Mouse (Mus musculus) embryonic stem cell, embryonic (primary cell): Measurements from ENCODE around the gene Cpeb1.

Experiments
- CTCF ChIA-PET, 4 experiments: fragments of 300-600 bp in 2 of 4; fragments of 350-600 bp in 2 of 4; sonication (Branson Sonifier 250); formaldehyde crosslinking; loops; one replicate each; lab custom pipeline; 2022; ENCODE audit warnings: inconsistent platforms in 2 of 4; lab: Charles Lee
- POLR2A ChIA-PET, 4 experiments: fragments of 300-600 bp in 2 of 4; fragments of 350-600 bp in 2 of 4; sonication (Branson Sonifier 250); formaldehyde crosslinking; loops; one replicate each; lab custom pipeline; 2022; ENCODE audit warnings: antibody characterized with exemption in 4 of 4, inconsistent platforms in 1 of 4; lab: Charles Lee

Cpeb1 gene

DNA sequence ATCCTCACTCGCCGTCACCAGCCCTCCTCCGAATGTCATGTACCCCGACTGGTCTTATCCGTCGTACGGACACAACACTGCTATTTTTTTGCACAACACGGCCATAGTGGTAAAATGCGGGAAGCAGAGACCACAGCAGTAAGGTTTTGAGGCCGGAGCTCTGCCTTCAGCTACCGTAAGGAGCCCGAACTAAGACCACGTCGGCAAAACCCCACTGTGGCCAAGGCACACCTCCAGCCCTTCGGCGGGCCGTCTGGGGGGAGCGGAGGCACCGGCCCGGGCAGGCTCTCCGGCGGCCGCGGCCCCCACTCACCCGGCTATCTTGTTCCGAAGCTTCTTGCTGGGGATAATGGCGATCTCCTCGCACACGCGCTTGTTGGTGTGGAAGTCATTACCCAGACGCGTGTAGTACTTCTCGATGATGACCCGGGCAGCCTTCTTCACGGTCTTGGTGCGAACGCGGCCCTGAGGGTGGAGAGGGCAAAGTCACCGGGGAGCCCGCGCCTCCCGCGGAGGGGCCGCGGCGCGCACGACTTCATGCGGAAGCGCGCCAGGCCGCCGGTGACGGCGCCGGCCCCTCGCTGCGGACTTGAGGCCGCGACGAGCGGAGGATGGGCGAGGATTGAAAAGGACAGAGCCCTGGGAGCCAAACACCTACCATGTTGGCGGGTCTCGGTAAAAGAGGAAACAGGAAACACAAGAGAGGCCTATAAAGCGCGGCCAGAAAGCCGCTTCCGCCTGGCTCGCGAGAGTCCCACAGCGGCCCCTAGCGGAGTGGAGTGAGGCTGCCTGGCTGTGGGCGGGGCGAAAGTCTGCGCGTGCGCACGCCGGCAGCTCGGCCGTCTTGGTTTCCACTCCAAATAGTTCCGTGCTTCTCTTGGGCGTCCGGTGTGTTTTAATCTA is 110.5 kb downstream of the Cpeb1 start, which contains the start of gene Rps17:
Gene Rps17, minus strand, starts transcription at position 711 of the 903 bp plus-strand sequence.
- ChIA-PET CTCF (interaction anchor here (0.6 to 1.6 kb wide), 12 partner anchors 9 to 469 kb away, joined by 3 to 8 read pairs (median 4); partner anchors contain the start of genes Cpeb1 (in 1 of the 4) and Whamm (in 1 of the 4)), POLR2A (interaction anchor here (0.5 to 10.7 kb wide), 155 partner anchors 8 to 566 kb away, joined by 3 to 190 read pairs (median 4); partner anchors contain the start of genes Ap3b2 (in 3 of the 4), Cpeb1 (in 3 of the 4), Whamm (in 3 of the 4) and Pde8a (in 2 of the 4))

DNA sequence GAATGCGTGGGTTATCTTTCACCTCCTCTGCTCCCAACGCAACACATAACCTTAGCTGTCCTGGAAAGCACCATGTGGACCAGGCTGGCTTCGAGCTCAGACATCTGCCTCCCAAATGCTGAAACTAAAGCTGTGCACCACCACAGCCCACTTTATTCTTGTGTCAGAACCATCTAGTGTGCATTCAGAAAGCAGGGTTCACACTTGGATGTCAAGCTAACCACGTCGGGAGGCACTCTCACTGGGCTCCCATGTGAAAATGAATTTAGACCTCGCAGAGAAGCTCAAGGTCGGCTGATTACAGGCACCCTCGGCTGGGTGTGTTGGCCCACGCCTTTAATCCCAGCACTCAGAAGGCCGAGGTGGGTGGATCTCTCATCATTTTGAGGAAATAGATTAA is 111.4 kb downstream of the Cpeb1 start:
- CTCF ChIA-PET: interaction anchor here in 3 of 4 experiments (0.6 to 1.5 kb wide), 4 partner anchors 39 to 468 kb away, joined by 3 to 4 read pairs (median 4); partner anchors contain the start of gene Whamm (in 1 of the 3)
- POLR2A ChIA-PET: interaction anchor here (0.5 to 10.7 kb wide), 114 partner anchors 8 to 832 kb away, joined by 3 to 190 read pairs (median 5); partner anchors contain the start of genes Alpk3 (in 2 of the 4), Ap3b2 (in 2 of the 4), Nmb (in 2 of the 4) and Pde8a (in 2 of the 4)

DNA sequence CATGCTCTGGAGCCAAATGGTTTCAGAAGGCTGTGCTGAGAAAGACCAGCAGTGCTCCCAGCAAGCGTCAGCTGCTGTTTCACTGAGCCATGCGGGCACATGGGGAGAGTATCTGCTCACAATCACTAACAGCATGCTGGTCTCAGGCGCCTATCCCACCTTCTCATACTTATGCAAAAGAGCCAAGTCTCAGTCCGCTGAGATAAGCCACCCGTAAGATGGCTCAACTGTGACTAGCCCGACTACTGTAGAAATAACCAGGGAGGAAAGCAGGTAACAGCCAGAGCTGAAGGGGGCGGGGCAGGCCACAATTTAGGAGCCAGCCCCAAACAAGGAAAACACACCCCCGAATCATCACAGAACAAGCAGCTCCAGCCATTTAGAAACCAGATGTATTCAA is 111.9 kb downstream of the Cpeb1 start:
- ChIA-PET CTCF (interaction anchor here in 3 of 4 experiments (0.6 to 1.9 kb wide), 7 partner anchors 10 to 468 kb away, joined by 3 to 4 read pairs (median 4); partner anchors contain the start of gene Whamm (in 1 of the 3)), POLR2A (interaction anchor here (0.6 to 10.7 kb wide), 104 partner anchors 7 to 832 kb away, joined by 3 to 190 read pairs (median 5); partner anchors contain the start of genes Alpk3 (in 2 of the 4), Ap3b2 (in 2 of the 4), Nmb (in 2 of the 4) and Pde8a (in 2 of the 4))

DNA sequence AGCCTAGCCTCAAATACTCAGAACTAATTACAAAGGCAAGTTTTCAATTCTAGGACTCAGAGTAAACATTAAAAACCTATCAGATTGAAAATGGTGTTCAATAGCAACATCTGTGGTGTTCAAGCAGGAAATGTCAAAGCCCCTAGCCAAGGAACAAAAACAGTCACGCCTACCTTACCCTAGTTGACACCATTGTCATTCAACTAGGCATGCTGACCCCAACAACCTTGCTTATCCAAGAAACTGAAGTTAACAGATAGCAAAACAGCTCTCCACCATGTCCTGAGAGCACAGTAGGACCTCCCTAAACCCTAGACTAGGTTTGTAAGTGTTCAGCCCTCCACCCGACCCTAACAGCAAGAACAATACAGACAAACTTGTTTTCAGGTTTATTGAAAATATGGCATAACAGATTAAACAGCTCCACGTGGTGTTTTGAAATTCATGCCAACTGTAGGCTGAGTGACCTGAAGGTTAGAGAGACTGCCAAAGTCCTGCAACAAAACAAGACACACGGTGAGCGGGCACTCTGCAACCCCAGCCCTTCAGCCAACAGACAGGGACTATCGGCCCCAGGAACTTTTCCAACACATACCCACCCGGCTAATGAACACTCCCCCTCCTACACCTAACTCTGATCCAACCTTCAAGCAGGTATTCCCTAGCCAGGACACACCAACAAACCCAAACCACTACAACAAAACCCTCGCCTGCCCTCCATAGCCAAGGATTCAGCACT is 112.7 kb downstream of the Cpeb1 start:
- ChIA-PET CTCF (interaction anchor here in 3 of 4 experiments (0.5 to 1.9 kb wide), 8 partner anchors 9 to 596 kb away, joined by 3 to 6 read pairs (median 4); partner anchors contain the start of gene Ap3b2 (in 1 of the 3)), POLR2A (interaction anchor here in 3 of 4 experiments (0.6 to 10.7 kb wide), 66 partner anchors 8 to 485 kb away, joined by 3 to 190 read pairs (median 5); partner anchors contain the start of genes Pde8a (in 2 of the 3), Ramac (in 2 of the 3), Whamm (in 2 of the 3) and Alpk3 (in 1 of the 3))

DNA sequence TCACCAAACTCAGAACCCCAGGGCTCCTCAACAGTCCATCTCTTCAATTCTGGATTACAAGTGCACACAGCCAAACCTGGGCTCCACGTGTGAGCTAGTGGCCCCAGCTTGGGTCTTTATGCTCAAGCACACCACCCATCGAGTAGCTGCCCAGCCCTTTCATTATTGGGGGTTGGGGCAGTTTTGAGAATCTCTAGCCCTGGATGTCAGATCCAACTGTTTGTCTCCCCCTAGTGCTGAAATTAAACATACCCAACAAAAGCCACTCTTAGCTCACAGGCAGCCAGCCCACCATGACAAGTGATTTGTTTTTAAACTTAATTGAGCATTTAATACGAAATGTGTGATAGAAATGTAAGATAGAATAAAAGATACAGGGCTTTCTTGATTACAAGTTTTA is 113.7 kb downstream of the Cpeb1 start:
- ChIA-PET CTCF (interaction anchor here in 3 of 4 experiments (0.6 to 1.9 kb wide), 11 partner anchors 8 to 595 kb away, joined by 3 to 6 read pairs (median 3); partner anchors contain the start of gene Ap3b2 (in 1 of the 3)), POLR2A (interaction anchor here (0.6 to 10.7 kb wide), 61 partner anchors 9 to 783 kb away, joined by 3 to 190 read pairs (median 4); partner anchors contain the start of genes Pde8a (in 2 of the 4), Ramac (in 2 of the 4), Whamm (in 1 of the 4) and Zscan2 (in 1 of the 4))

DNA sequence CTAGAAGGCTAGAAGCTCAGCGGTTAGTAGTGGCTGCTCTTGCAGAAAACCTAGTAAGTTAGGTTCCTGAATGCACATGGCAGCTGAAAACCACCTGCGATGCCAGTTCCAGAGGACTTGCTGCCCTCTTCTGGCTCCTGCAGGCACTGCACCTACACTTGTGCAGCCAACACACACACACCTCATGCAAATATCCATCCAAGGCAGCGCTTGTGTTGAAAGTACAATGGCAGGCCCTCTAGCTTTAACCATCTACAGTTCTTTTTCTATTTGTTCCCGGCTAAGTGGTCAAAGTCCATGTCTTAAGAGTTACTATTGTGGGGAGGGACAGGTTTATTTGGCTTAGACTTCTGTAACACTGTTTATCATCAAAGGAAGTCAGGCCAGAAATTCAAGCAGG is 115.5 kb downstream of the Cpeb1 start:
- ChIA-PET POLR2A (interaction anchor here (0.6 to 10.7 kb wide), 43 partner anchors 8 to 507 kb away, joined by 3 to 190 read pairs (median 4); partner anchors contain the start of genes Pde8a (in 2 of the 4) and Whamm (in 1 of the 4)), CTCF (interaction anchor here (0.6 to 3.6 kb wide), 15 partner anchors 9 to 610 kb away, joined by 3 to 19 read pairs (median 5); no protein-coding TSS in a partner anchor)

DNA sequence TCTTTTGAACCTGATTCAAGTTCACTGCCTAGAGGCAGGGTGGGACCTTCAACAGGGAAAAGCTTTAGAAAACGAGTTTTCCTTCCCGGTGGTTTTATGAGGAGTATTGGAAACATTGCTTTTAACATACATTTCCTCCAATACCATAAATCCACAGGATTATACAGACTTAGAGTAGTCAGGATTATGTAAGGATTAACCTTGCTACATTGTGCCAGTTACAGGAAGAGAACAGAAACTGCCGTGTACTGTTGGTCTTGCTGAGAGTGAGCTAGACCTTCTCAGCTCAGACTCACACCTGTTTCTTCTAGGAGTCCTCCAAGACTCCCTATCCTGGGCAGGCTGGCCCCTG is 116.8 kb downstream of the Cpeb1 start:
- ChIA-PET CTCF (interaction anchor here in 3 of 4 experiments (0.8 to 3.6 kb wide), 12 partner anchors 8 to 481 kb away, joined by 3 to 19 read pairs (median 5); partner anchors contain the start of gene Zscan2 (in 1 of the 3)), POLR2A (interaction anchor here (0.7 to 10.7 kb wide), 36 partner anchors 7 to 450 kb away, joined by 3 to 190 read pairs (median 4); partner anchors contain the start of genes Pde8a (in 2 of the 4), Ap3b2 (in 1 of the 4) and Whamm (in 1 of the 4))

DNA sequence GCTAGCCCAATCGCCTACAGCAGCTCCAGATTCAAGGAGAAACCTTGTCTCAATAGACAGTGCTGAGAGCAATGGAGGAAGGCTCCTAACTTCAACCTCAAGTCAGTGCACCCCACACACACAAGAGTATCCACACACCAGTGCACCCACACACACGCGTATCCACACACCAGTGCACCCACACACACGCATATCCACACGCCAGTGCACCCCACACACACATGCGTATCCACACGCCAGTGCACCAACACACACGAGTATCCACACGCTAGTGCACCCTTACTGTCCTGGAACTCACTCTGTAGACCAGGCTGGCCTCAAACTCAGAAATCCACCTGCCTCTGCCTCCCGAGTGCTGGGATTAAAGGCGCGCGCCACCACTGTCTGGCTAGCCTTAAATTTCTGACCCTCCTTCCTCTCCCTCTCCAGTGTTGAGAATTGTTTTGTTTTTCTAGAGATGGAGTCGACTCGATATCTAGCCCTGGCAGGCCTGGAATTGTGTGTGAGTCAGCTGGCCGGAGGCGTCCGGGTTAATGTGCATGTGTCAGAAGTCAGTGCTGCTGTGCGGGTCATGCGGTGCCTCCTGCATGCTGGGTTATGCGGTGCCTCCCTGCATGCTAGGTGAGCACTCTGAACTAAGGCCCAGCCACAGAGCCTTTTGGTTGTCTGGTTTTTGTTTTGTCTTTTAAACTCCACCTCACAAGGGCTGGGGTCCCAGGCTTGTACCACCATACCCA is 117.3 kb downstream of the Cpeb1 start:
- CTCF ChIA-PET: interaction anchor here in 3 of 4 experiments (1.1 to 3.6 kb wide), 7 partner anchors 171 to 481 kb away, joined by 3 to 19 read pairs (median 5); partner anchors contain the start of gene Zscan2 (in 1 of the 3)

DNA sequence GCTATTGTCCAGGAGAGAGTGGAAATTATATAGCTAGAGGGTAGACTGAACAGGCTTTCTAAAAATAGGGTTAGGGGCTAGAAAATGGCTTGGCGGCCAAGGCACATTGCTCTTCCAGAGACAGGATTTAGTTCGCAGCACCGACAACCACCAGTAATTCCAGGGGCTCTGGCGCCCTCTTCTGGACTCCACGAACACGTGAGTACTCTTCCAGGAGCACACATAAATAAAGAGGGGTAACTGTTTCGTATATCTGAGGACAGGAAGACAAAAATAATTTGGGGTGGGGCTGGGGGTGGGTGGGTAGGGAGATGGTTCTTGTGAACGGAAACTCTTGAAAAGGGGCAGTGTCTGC is 118.9 kb downstream of the Cpeb1 start:
- ChIA-PET CTCF (interaction anchor here (0.6 to 4.0 kb wide), 13 partner anchors 9 to 479 kb away, joined by 3 to 44 read pairs (median 4); partner anchors contain the start of gene Rps17 (in 1 of the 4)), POLR2A (interaction anchor here (0.6 to 11.6 kb wide), 27 partner anchors 7 to 742 kb away, joined by 3 to 190 read pairs (median 4); partner anchors contain the start of genes Rps17 (in 2 of the 4) and Pde8a (in 1 of the 4))

More for the DNA sequence above, 117.3 kb downstream of the Cpeb1 start:
- POLR2A ChIA-PET: interaction anchor here in 3 of 4 experiments (0.5 to 10.7 kb wide), 27 partner anchors 6 to 448 kb away, joined by 3 to 190 read pairs (median 4); partner anchors contain the start of genes Pde8a (in 2 of the 3) and Ap3b2 (in 1 of the 3)

DNA sequence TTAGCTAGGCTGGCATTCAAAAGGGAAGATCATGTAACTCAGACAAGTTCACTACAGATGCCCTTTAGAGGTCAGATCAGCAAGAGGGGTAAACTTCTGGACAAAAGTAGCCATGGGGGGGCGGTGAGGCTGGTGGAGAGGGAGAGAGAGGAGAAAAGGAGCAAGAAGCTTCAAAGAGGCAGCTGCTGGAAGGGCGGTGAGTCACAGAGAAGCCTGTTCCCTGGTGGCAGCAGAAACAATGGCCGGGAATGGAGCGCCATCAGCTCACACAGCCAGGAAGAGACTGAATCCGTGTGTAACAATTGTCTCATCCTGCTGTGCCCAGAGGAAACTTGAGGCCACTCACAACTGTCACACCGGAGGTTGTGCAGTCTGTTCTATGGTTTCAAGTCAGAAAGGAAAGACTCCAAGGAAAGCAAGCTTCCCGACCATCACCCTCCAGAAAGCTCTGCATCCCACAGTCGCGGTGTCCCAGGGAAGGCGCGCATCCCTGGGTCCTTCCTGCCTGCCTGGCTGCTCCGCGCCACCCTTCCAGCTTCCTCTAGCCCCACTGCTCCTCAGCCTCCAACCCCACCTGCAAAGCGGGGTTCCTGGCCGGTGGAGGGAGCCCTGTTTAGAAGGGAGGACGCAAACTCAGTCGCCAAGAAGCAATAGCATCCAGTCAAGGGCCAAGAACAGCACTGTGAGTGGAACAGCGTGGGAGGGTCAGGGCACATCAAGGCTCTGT is 119.4 kb downstream of the Cpeb1 start:
- ChIA-PET POLR2A (interaction anchor here (0.6 to 11.6 kb wide), 42 partner anchors 8 to 742 kb away, joined by 3 to 190 read pairs (median 4); partner anchors contain the start of genes Rps17 (in 2 of the 4) and Pde8a (in 1 of the 4)), CTCF (interaction anchor here (0.5 to 4.0 kb wide), 24 partner anchors 9 to 1795 kb away, joined by 3 to 44 read pairs (median 4); partner anchors contain the start of gene Rps17 (in 2 of the 4))

DNA sequence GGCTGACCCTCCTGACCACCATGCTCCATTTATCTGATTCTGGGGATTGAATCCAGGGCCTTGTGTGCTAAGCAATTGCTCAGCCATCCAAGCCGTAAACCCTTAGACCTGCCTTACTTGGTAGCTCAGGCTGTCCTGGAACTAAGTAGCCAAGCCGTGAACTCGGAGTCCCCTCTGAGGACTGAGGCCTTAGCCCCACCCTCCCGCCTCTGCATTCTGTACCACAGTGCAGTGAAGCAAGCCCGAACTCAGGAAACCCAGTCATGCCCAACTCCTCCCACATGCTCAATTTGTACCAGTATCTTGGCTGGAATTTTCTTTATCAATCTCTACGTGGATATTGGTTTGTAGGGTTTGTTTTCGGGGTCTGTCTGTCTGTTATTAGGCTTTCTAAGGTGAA is 123.4 kb downstream of the Cpeb1 start:
- ChIA-PET CTCF (interaction anchor here (0.5 to 2.2 kb wide), 7 partner anchors 7 to 643 kb away, joined by 3 to 13 read pairs (median 3); no protein-coding TSS in a partner anchor), POLR2A (interaction anchor here (0.6 to 11.6 kb wide), 14 partner anchors 7 to 164 kb away, joined by 3 to 190 read pairs (median 4); partner anchors contain the start of genes Rps17 (in 2 of the 4) and Pde8a (in 1 of the 4))

DNA sequence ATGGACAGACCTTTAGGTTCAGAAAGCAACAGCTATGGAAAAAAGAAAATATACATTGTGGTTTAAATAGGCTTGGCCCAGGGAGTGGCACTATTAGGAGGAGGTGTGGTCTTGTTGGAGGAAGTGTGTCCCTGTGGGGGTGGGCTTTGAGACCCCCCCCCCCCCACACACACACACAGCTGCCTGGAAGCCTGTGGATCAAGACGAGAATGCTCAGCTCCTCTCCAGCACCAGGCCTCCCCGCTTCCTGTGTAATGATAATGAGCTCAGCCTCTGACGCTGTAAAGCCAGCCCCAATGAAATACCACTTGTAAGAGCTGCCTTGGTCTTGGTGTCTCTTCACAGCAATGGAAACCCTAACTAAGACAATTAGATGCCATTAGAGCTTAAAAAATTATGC is 124.5 kb downstream of the Cpeb1 start:
- ChIA-PET CTCF (interaction anchor here in 3 of 4 experiments (0.6 to 2.2 kb wide), 15 partner anchors 8 to 1610 kb away, joined by 3 to 15 read pairs (median 3); no protein-coding TSS in a partner anchor), POLR2A (interaction anchor here (0.6 to 11.6 kb wide), 37 partner anchors 8 to 648 kb away, joined by 3 to 190 read pairs (median 4); partner anchors contain the start of genes Rps17 (in 3 of the 4) and Pde8a (in 2 of the 4))

DNA sequence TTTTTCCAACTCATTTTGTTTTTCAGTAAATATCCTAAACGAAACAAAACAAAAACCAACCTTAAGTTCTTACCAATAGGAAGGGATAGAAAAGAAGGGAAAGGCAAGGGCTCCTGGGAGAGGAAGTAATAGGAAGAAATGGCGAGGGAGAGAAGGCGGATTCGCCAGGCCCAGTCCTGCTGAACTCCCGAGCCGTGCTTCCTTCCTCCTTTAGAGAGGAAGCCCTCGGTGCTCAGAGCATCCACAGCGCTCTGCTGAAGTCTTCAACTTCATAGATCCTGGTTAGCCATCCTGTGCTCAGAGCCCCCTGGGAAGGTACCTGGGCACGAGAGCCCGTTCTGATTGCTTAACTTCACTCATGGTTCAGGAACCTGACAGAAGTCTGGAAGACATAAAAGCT is 127.6 kb downstream of the Cpeb1 start:
- CTCF ChIA-PET: interaction anchor here in 1 of 4 experiments (1.3 to 2.3 kb wide), 2 partner anchors 145 to 161 kb away, joined by 4 to 10 read pairs; no protein-coding TSS in a partner anchor
- POLR2A ChIA-PET: interaction anchor here in 3 of 4 experiments (1.1 to 11.6 kb wide), 10 partner anchors 11 to 481 kb away, joined by 3 to 190 read pairs (median 4); partner anchors contain the start of gene Rps17 (in 2 of the 3)

DNA sequence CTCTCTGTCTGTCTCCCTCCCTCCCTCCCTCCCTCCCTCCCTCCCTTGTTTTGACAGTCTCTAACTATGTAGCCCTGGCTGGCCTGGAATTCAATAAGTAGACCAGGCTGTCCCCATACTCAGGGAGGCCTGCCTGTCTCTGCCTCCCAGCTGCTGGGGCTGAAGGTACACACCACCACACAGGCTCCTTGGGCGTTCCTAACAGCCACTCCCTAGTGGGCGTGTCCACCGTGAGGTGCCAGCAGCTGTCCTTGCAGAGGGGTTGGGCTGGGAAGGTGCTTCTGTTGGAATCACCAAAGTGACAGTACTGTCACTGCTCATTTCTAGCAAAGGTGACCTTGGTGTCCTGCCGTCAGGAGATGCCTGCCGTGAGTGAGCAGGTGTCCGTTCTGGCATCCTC is 128.4 kb downstream of the Cpeb1 start:
- ChIA-PET CTCF (interaction anchor here in 2 of 4 experiments (0.6 to 2.3 kb wide), 6 partner anchors 9 to 688 kb away, joined by 3 to 10 read pairs (median 4); no protein-coding TSS in a partner anchor), POLR2A (interaction anchor here (0.6 to 11.6 kb wide), 23 partner anchors 8 to 480 kb away, joined by 3 to 190 read pairs (median 3); partner anchors contain the start of gene Rps17 (in 2 of the 4))
